Mouse (Mus musculus) spleen, adult 2 months (tissue): ENCODE results near the gene Rabep2. TPM values are rescaled to one million over a fixed set of nuclear protein-coding genes. Genes with fewer than 3 reads are reported as not detected.
"Not testable (repeated sequence)": the region's sequence is repeated elsewhere in the genome, so short reads cannot be mapped to it uniquely, and the experiment has no call there.

ENCODE experiments used
- DNase-seq, 2 experiments: peaks; one replicate each; pipeline versions ENCODE4 v3.0.0 to v3.0.0-alpha.2; 2012 to 2021; ENCODE audit warnings: low spot score in 2 of 2, low read depth in 1 of 2
- H3K27ac ChIP-seq: fragments of 200-500 bp; 2 replicates; pipeline ENCODE4 v1.5.1; 2012; ENCODE audit warnings: low read length, inconsistent platforms; ENCODE audit not compliant: insufficient read depth
- H3K27me3 ChIP-seq: fragments of 200-500 bp; 2 replicates; pipeline ENCODE4 v1.6.1; 2012; ENCODE audit warnings: mild to moderate bottlenecking, moderate library complexity, low read length, inconsistent platforms; ENCODE audit not compliant: control insufficient read depth, insufficient read depth
- H3K36me3 ChIP-seq: fragments of 200-500 bp; 2 replicates; pipeline ENCODE4 v1.6.1; 2012; ENCODE audit warnings: mild to moderate bottlenecking, low read length, inconsistent platforms; ENCODE audit not compliant: control insufficient read depth, insufficient read depth
- H3K4me1 ChIP-seq: fragments of 200-500 bp; 2 replicates; pipeline ENCODE4 v1.6.1; 2011; ENCODE audit warnings: inconsistent platforms; ENCODE audit not compliant: control insufficient read depth, insufficient read depth, insufficient read length
- H3K4me3 ChIP-seq: fragments of 200-500 bp; 2 replicates; pipeline ENCODE4 v1.5.1; 2011; ENCODE audit warnings: mild to moderate bottlenecking, inconsistent platforms; ENCODE audit not compliant: insufficient read depth, insufficient read length; ENCODE audit errors: extremely low read depth
- CTCF ChIP-seq: fragments of 200-500 bp; IDR thresholded peaks from 2 replicates; pipeline ENCODE4 v1.5.1; 2011; ENCODE audit warnings: mild to moderate bottlenecking, inconsistent platforms; ENCODE audit not compliant: insufficient read depth, insufficient read length, insufficient replicate concordance; ENCODE audit errors: extremely low read depth
- POLR2A ChIP-seq: fragments of 200-500 bp; IDR thresholded peaks from 2 replicates; pipeline ENCODE4 v1.6.1; 2011; ENCODE audit warnings: low read depth, low read length, inconsistent platforms
- WGBS: fragments of 180-500 bp; shearing (Covaris S2); methylation state at CpG from one replicate; pipeline ENCODE4 v1.1.7; 2018; 5-methylcytosine and 5-hydroxymethylcytosine counted together
- polyA plus RNA-seq: library from polyadenylated mRNA; depleted of rRNA; stranded (reverse); fragments of >200 nt; gene quantifications from 2 replicates; pipeline ENCODE4 v1.2.3, GENCODE M21; 2012

Gene Rabep2
- polyA plus RNA-seq, 1 experiment, result 60.3 TPM

DNA sequence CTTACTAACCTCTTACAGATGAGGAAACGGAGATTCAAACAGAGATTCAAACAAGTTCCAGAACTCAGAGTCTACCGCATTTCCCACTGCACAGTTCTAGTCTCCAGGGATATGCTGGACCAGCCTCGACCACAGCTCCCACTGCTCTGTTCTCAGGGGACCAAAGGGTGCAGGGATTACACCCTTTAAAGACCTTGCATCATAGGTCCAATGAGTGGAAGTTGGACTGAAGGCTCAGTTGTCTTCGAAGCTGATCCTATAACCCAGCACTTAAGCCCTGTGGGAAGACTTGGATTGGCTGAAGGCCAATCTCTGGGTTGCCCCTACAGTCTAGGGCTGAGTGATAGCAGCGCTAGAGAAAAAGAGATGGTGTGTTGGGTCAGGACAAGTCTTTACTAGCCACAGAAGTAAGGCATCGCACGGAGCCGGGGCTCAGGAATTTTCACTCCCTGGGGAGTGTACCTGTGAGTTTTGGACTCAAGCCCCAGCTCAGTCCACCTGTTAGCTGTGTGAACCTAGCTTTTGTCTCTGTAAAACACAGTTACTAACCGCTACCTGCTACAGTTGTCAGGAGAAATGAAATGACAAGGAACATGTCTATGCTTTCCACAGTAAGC is 45.0 kb downstream of the Rabep2 start:
- TF ChIP-seq CTCF, result no peak
- TF ChIP-seq POLR2A, result no peak
- WGBS, result 60% methylated on average over 9 of the region's 9 CpGs
- no peak overlapping the region for H3K4me3 ChIP-seq

DNA sequence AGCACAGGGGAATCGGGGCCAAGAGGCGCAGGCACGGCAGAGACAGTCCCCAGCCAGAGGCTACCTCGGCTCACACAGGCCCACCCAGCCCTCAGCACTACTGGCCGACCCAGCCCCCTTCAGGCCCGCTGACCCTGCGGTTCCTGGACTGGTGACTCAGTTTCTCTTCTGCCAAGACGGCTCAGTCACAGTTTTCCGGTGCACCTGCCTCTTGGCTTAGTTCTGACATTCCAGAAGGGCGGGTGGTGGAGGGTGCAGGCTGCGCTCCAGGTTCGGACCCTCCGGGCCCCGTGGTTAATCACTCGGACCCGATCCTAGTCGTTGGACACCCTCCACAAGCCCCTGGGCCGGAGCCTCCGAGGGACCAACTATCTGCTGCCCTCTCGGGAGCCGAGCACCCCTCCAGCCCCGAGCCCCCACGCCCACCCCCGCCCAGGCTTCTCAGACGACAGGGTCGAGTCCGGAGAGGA is 46.0 kb downstream of the Rabep2 start:
- no peak for DNase-seq
- Histone ChIP-seq H3K36me3 (peaks cover 4% of the 10 kb centered on the region), H3K4me3 (peak overlapping the region; percentile 84), H3K4me1 (peaks cover 23% of the 10 kb centered on the region; the same call in 1 of the 2 replicates), H3K27ac (peak overlapping the region; percentile 97; the same call in 1 of the 2 replicates), H3K27me3 (no peaks in the 10 kb centered on the region)
- WGBS, result 1% methylated on average over 26 of the region's 27 CpGs
- TF ChIP-seq CTCF (no peak), POLR2A (no peak)

More for the DNA sequence above, 45.0 kb downstream of the Rabep2 start:
- Histone ChIP-seq H3K27me3 (no peaks in the 10 kb centered on the region), H3K4me1 (peaks cover 23% of the 10 kb centered on the region; the same call in 1 of the 2 replicates), H3K36me3 (peaks cover 12% of the 10 kb centered on the region), H3K27ac (no peak overlapping the region)
- DNase-seq, result no peak

GRCm38 (mm10) chr7:126474993-126475581 is 46.5 kb downstream of the Rabep2 start, which contains the start of gene Sh2b1:
Gene Sh2b1, minus strand, starts transcription at chr7:126475424.
- TF ChIP-seq CTCF (peak; percentile 36; the same call in 1 of the 2 replicates), POLR2A (peak; percentile 77)

DNA sequence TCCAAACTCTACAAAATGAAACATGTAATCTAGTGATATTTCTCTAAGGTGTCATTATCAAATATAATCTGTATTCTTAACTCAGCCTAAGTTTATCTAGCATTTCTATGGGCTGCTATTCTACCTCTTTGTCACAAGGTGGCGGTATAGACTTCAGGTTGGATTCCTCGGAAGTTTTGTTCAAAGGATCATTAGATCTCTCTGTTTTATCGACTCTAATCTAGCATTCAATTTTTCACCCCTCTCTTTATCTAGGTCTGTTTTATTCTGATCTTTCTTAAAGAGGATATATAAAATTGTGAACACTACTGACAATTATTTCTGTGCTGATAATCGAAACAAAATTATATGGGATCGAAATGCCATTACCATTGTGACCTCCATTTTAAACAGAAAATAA is 53.1 kb downstream of the Rabep2 start:
- Histone ChIP-seq H3K36me3 (no peaks in the 10 kb centered on the region), H3K27ac (no peak overlapping the region), H3K4me3 (peak overlapping the region; percentile 14; the same call in 1 of the 2 replicates), H3K4me1 (0 out of 2 replicates have a peak, but pooled peaks cover 1% of the 10 kb centered on the region), H3K27me3 (no peaks in the 10 kb centered on the region)
- no peak for DNase-seq
- TF ChIP-seq CTCF, result no peak
- no peak for TF ChIP-seq POLR2A
- WGBS, result 15% methylated on average over 5 of the region's 5 CpGs

More at GRCm38 (mm10) chr7:126474993-126475581, 46.5 kb downstream of the Rabep2 start, which contains the start of gene Sh2b1:
- Histone ChIP-seq H3K27me3 (no peaks in the 10 kb centered on the region), H3K27ac (peak within 1 kb of the TSS; percentile 97), H3K36me3 (peaks cover 4% of the 10 kb centered on the region), H3K4me3 (peak within 1 kb of the TSS; percentile 84), H3K4me1 (peaks cover 23% of the 10 kb centered on the region; the same call in 1 of the 2 replicates)
- WGBS, result under 1% methylated on average over 53 of the region's 53 CpGs
- DNase-seq, result peak; percentile 82 to 85

GRCm38 (mm10) chr7:126482392-126482871 is 53.9 kb downstream of the Rabep2 start:
- under 1% methylated on average over 23 of the region's 23 CpGs for WGBS

DNA sequence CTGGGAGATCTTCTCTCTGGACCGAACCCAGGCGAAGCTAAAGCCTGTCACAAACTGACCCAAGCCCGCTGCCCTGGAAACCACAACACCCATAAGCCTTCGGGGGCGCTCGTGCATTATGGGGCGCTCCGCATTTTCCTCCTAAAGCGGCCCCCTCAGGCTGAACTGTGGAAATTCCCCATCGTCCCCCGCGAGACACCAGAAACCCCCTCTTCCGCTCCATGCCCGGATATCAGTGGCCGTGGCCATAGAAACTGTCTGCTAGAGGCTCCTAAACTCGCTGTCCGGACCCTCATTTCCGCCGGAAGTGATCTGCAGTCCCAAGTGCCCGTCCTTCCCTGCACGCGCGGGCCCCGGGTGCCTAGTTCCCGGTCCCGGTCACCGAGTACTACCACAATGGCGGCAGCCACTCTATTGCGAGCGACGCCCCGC is 58.5 kb downstream of the Rabep2 start, which contains the start of gene Tufm:
TSS of gene Tufm (plus strand) at position 310 of the 432 bp plus-strand sequence.
- Histone ChIP-seq H3K36me3 (peaks cover 6% of the 10 kb centered on the region), H3K27ac (peak within 1 kb of the TSS; percentile 82), H3K27me3 (no peaks in the 10 kb centered on the region), H3K4me1 (peaks cover 7% of the 10 kb centered on the region; the same call in 1 of the 2 replicates), H3K4me3 (peak within 1 kb of the TSS; percentile 78)
- TF ChIP-seq CTCF (no peak), POLR2A (no peak; the same call in 1 of the 2 replicates)
- WGBS, result under 1% methylated on average over 32 of the region's 32 CpGs
- DNase-seq, result peak; percentile 83 to 94

More at GRCm38 (mm10) chr7:126482392-126482871, 53.9 kb downstream of the Rabep2 start:
- Histone ChIP-seq H3K36me3 (no peaks in the 10 kb centered on the region), H3K4me3 (peak overlapping the region; percentile 42; the same call in 1 of the 2 replicates), H3K27ac (peak overlapping the region; percentile 31), H3K4me1 (0 out of 2 replicates have a peak, but pooled peaks cover 2% of the 10 kb centered on the region), H3K27me3 (no peaks in the 10 kb centered on the region)
- peak in 1 of 2 experiments; percentile 63 for DNase-seq
- no peak for TF ChIP-seq POLR2A

GRCm38 (mm10) chr7:126487617-126488385 is 59.2 kb downstream of the Rabep2 start:
- Histone ChIP-seq H3K36me3 (peaks cover 13% of the 10 kb centered on the region), H3K4me3 (peak overlapping the region; percentile 78)
- H3K4me1 ChIP-seq, DNase-seq, H3K27me3 ChIP-seq, H3K27ac ChIP-seq: not testable (repeated sequence)
- WGBS, result 7% methylated on average over 25 of the region's 25 CpGs
